Mouse (Mus musculus): ENCODE data around the gene Skida1.

The Skida1 gene

DNA sequence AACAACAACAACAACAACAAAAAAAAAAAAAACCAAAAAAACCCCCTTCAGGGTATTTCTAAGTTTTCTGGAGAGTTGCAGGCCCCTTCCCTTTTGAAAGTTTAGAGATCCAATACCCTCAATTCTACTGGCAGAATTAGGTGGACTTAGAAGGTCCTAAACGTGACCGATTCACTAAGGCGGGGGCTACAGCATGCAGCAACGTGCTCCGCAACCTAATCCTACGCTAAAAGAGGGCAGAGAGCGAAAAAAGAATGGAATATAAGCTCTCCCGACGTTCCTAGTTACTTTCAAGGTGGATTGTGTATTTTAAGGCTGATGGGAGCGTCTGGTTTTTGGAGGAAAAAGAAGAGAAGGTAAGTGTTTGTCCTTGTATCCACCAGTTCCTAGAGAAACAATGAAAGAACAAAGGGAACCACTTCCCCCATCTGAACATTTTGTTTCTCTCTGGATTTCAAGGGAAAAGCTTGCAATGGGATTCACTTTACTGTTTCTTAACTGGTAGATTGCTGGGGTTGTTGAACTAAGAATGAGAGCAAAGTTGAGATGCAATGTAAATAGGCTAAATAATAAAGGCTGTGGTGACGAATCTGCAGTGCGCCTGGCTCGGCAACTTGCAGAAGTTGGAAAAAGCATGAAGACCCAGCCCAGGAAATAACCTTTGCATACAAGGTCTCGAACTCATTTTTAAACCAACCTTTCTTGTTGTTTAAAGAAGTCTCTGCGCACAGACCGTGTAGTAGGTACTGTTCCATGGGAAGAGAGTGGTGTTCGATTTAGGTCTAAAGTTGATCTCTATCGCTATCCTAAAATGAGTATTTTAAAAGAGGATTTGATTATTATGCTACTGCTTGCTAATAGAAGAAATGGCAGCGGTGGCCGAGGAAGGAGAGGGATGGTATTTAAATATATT, 6.4 kb upstream of the Skida1 start, which contains the start of gene Mllt10:
Gene Mllt10, plus strand, starts transcription at position 222 of the 913 bp plus-strand sequence.
- peak; percentile 65 for DNase-seq (ENCODE audit: low spot score)

DNA sequence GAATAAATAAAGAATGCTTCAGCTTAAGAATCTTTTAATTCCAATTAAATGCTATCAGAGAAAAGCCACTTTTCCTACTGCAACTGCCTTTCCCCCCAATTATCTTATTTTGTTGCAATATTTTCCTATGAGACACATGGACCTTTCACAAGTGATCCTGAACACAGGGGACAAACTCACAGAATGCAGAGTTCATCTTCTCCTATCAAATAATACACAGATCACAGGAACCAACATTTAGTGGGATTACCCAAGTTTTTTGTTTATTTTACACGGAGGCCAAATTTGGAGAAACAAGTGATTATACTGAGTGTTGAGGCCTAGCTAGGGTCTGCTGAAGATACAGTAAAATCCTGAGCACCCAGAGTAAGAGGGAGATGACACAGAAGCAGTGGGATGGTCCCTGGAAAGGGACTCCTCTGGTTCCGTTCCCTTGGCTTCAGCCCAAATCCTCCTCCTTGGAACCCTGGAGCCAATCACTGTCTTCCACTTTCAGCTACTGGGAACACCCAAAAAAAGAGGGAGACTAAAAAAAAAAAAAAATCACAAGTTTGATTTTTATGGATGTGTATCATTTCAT, 5.2 kb upstream of the Skida1 start:
- DNase-seq (ENCODE audit: low spot score) = no peak

- DNase-seq (ENCODE audit: low spot score) = peak; percentile 70
Observed at GRCm38 (mm10) chr2:18053243-18053950, 4.5 kb upstream of the Skida1 start.

DNA sequence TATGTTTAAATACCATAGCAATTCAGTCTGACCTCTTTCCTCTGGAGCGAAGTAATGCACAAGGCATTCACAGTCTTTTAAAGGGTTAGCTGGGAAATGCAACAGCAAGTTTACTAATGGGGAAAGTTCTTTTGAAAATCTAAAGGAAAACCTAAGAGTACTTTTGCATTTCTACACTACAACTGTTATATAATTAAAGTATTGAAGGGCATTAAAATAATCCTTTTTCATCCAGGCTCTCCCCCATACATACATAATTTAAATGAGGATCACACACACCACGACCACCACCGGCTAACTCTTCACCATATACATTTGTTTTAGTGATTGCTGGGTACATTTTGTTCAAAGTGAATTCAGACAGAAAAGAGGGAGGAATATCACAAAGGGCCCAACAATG, 3.7 kb upstream of the Skida1 start:
- no peak for DNase-seq (ENCODE audit: low spot score)

DNA sequence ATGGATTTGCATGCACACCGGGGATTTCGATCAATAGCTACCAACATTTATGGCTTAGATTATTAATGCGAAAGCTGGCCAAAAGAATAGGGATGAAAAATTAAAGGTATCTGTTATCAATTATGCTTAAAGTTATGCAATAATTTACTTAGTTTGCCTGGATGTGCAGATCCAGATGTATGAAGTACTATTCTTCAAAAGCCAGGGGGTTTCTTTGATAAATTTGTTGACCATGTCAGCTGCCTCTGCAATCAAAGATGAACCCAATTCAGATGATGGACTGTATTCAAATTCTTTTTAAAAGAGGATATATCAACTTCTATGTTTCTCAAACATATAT, 3.0 kb upstream of the Skida1 start:
- no peak for DNase-seq (ENCODE audit: low spot score)

DNA sequence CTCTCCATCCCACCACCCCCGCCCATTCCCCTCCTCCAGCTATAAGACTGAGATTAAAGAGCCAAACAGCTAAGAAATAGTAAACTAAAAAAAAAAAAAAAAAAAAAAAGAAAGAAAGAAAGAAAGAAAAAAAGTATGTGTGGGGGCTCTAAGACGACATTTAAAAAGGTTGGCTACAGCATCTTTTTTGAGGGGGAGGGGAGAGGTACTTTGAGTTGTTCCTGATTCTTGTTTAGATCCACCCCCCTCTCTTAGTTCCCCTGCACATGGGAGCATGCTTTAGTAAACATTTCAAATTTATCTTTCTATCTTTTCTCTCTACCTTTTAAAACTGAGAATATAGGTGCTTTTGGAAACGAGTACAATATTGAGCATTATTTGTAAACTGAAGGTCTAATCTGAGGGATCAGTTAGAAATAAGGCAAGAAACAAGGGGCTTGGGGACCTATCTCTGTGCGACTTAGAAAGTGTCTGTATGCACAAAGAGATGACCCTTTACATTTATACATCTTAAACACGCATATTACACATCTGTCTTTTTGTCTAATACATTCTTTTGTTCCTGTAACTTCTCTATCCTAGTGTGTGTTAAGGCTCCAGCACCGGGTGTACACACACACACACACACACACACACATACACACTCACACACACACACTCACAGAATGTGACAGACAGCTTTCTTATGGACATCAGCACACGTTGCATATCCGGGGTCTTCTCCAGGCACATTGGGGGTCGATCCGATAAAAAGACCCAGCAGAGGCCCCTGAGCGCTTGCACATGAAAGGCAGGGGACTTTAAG, 2.4 kb upstream of the Skida1 start:
- DNase-seq (ENCODE audit: low spot score) = peak; percentile 62

- peak; percentile 64 for DNase-seq (ENCODE audit: low spot score)
Observed at GRCm38 (mm10) chr2:18050541-18050985, 1.7 kb upstream of the Skida1 start.

DNA sequence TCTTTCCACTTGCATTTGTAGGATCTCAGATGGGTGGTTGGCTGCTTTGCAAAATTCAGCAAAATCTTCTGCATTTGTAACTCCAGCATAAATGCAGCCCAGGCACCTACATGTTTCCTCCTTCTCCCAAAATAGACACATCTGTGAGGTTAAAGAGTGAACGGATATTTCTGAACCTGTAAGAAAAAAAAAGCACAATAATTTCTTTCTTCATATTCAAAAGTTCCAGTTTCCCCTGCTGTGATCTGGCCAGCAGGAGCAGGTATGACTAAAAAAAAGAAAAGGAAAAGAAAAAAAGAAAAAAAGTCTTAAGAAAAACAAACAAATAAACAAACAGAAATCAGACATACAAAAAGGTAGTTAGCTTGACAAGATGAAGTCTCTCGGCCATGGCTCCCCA, 1.2 kb upstream of the Skida1 start:
- no peak for DNase-seq (ENCODE audit: low spot score)

GRCm38 (mm10) chr2:18049279-18049821, 499 bp upstream of the Skida1 start:
- peak; percentile 62 for DNase-seq (ENCODE audit: low spot score)

GRCm38 (mm10) chr2:18047646-18048452, 1.0 kb downstream of the Skida1 start:
- peak; percentile 76 for DNase-seq (ENCODE audit: low spot score)

DNA sequence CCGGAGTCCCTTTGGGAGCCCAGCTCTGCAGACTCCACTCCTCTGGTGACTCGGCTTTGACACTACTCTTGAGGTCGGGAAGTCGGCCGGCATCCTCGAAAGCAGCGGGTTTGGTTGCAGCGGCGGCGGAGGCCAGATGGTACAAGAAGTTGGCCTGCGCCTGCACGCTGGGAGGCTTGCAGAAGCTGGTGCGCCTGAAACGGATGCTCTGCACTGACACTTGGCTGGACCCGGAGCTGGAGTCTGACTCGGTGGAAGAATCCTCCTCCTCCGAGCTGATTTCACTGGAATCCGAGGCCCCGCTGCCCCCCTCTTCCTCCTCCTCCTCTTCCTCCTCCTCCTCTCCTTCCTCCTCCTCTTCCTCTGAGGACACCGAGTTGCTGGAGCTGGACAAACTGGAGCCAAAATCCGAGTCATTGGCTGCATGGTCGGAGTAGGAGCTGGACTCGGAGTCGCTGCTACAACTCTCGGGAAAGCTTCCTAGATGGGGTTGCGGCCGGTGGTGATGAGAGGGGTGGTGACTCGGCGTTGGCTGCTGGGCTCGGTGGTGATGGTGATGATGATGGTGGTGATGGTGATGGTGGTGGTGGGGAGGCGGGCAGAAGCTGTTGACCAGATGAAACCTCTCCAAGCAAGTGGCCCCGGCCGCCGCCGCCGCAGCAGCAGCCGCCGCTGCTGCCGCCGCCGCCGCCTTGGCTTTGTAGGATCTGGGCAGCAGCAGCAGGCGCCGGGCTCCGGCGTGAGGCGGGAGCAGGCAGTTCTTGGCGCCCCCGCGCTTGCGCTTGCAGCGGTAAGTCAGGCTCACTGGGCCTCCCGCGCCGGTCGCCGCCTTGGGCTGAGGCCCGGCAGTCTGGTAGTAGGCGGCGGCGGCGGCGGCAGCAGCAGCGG, 1.8 kb downstream of the Skida1 start:
- DNase-seq (ENCODE audit: low spot score) = peak; percentile 61

- no peak for DNase-seq (ENCODE audit: low spot score)
Observed at GRCm38 (mm10) chr2:18046186-18046585, 2.7 kb downstream of the Skida1 start.

- DNase-seq (ENCODE audit: low spot score) = no peak
Observed at GRCm38 (mm10) chr2:18045781-18046181, 3.1 kb downstream of the Skida1 start.

DNA sequence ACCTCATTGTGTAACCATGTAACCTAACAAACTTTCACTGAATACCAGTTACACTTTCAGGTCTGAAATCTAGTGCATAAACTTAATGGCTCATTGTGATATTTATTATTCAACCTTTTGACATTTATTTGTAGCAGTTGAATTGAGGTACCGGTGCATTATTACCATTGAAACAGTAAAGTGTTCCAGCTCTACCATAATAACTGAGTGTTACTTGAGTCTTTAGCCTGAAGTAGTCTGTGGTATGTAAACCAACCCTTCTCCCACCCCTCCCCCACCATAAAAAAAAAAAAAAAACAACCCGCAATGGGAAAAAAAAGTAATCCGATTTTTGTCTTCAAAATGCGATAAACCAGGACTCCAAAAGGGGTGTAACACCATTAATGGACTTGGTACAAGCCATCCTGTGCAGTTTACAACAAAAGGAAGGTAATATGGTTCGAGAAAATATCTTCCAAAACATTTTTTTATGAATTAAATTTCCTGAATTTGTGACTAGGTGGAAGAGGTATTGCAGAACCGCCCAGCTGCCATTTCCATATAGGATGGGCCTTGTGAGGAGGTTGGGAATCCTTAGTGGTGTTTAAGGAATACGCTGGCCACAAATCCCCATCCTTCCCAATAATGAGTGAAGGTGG, 3.6 kb downstream of the Skida1 start:
- no peak for DNase-seq (ENCODE audit: low spot score)

DNA sequence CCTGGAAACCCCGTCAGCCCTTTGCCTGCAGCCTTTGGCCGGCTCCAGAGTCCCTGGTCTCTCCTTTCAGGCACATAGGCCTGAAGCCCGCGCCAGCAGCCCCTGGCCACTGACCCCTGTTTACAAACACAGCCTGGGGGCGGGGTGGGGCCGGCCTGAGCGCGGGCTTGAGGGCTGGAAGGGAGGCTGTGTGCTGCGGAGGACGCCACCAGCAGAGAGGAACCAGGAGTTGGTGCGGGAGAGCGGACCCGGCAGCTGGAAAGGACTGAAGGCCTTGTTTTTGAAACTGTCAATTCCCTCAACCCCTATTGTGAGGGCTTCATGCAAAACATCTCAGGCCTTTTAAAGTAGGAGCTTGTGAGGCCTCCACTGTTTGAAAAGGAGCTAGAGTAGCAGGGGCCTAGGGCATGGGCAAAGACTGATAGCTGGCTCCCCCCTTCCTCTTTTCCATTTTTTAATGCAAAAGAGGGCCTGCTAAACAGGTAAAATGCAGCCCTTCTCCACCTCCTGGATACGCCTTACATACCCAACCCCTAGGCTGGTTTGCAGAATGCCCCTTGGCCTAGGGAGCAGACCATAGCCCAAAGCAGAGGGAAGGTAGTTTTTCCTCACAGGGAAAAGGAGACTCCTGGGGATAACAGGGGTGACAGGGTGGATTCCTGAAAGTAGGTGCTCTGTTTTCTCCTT, 7.5 kb downstream of the Skida1 start:
- peak; percentile 81 for DNase-seq (ENCODE audit: low spot score)

DNA sequence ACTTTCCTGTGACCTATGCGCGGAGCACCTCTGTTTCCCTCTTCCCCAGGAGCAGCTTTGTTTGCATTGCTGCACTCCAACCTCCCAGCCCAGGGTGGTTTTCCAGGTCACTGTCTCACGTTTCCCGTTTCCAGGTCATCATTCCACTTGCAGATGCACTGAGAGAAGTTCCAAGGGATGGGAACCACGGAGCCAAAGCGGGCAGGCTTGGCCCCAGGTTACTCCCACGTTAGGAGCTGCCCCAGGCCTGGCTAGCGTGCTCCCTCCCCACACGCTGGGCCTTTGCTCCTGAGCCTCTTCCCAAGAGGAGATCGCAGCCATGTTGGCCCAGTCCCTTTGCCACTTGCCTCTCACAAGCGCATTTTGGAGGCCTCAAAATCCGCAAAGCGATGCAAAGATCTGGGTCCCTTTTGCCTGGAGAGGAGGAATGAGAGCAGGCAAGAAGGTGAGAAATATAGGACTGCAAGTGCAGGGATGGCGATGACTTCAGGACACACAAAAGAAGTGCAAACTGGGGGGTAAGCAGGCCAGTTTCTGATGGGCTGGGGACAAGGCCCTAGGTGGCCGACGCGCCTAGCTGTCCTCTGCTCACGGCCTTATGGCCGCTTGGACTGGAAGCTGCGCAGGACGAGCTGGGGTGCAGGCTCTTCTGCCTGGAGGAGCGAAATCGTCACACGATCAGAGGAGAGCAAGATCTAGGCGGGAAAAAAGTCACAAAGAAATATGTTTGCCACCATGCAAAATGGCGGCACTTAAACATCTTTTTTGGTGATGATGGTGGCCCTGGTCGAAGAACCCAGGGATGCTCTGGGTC, 8.3 kb downstream of the Skida1 start:
- peak; percentile 62 for DNase-seq (ENCODE audit: low spot score)

DNA sequence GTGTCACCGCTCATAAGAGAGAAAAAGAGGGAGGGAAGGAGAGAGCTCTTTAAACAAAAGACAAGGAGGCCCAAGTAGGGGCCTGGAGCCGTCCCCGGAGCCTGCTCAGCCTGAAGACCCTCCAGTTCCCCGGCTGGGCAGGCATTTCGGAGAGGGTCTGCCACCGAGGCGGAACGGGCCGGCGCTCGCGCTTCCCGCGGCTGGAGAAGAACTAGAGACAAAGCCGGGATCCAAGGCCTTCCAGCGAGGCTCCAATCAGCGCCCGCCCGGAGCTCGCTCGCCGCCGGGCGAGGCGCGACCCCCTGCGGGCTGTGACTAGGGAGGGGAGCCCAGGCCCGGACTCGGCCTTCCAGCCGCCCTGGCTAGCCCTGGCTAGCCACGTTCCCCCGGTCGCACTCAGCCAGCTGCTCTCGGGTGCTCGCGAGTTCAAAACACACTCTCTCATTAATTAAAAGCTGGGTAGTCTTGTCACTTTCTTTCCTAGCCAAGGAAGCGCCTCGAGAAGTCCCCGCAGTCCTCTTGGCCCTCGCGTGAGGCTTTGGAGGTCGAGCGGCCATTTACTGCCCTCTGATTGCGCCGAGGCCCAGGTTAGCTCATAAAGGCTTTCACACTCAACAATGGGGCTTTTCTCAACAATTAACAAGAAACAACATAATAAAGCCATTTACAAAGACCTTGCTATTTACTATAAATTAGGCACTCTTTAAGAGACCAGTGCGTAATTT, 9.1 kb downstream of the Skida1 start:
- peak; percentile 73 for DNase-seq (ENCODE audit: low spot score)
